Mouse (Mus musculus) heart, embryonic 11.5 days (tissue): ENCODE results near the gene Fbxw4. TPM values are rescaled to one million over a fixed set of nuclear protein-coding genes. Genes with fewer than 3 reads are reported as not detected.

Source experiments
- ATAC-seq: fragments of 200-750 bp; cut with Nextera tagmentation; replicated peaks from 2 replicates; pipeline ENCODE4 v1.8.0; 2017; ENCODE audit warnings: moderate library complexity; ENCODE audit not compliant: insufficient number of reproducible peaks, low FRiP score, low TSS enrichment
- H3K27ac ChIP-seq: fragments of 300-500 bp; sonication (generic); 2 replicates; pipeline ENCODE4 v1.5.1; 2014; ENCODE audit warnings: mild to moderate bottlenecking, low read depth, low read length
- H3K27me3 ChIP-seq: fragments of 300-500 bp; sonication (generic); 2 replicates; pipeline ENCODE4 v1.6.1; 2014; ENCODE audit warnings: mild to moderate bottlenecking, low read length, mixed read lengths; ENCODE audit not compliant: control insufficient read depth, insufficient read depth
- H3K36me3 ChIP-seq: fragments of 300-500 bp; sonication (generic); 2 replicates; pipeline ENCODE4 v1.6.1; 2014; ENCODE audit warnings: mild to moderate bottlenecking, low read length, moderate library complexity, mixed read lengths; ENCODE audit not compliant: control insufficient read depth, insufficient read depth
- H3K4me1 ChIP-seq: fragments of 300-500 bp; sonication (generic); 2 replicates; pipeline ENCODE4 v1.6.1; 2014; ENCODE audit warnings: low read length; ENCODE audit not compliant: control insufficient read depth, insufficient read depth
- H3K4me2 ChIP-seq: fragments of 300-500 bp; sonication (generic); 2 replicates; pipeline ENCODE4 v1.6.1; 2014; ENCODE audit warnings: mild to moderate bottlenecking, moderate library complexity
- H3K4me3 ChIP-seq: fragments of 300-500 bp; sonication (generic); 2 replicates; pipeline ENCODE4 v1.5.1; 2014; ENCODE audit warnings: low read depth, low read length
- H3K9ac ChIP-seq: fragments of 300-500 bp; sonication (generic); 2 replicates; pipeline ENCODE4 v1.6.1; 2014; ENCODE audit warnings: mild to moderate bottlenecking, low read depth, low read length, moderate library complexity
- H3K9me3 ChIP-seq: fragments of 300-500 bp; sonication (generic); replicated peaks from 2 replicates; pipeline ENCODE4 v1.6.1; 2016; ENCODE audit warnings: low read length; ENCODE audit not compliant: control insufficient read depth
- WGBS: fragments of 180-500 bp; shearing (Covaris S2); extraction: QIAGEN DNeasy Blood & Tissue Kit; methylation state at CpG from one replicate; pipeline ENCODE4 v1.1.7; 2014; ENCODE audit not compliant: insufficient replicate concordance; 5-methylcytosine and 5-hydroxymethylcytosine counted together
- polyA plus RNA-seq: library from polyadenylated mRNA; unstranded; fragments of >200 nt; fragmentation: Nextera tagmentation; extraction: Ambion mirVana; gene quantifications from 2 replicates; pipeline ENCODE4 v1.2.1, GENCODE M21; 2014

The Fbxw4 gene
- polyA plus RNA-seq, 1 experiment from 2014 or later, result 4.2 TPM

- Histone ChIP-seq H3K4me1 (peaks cover 7% of the 10 kb centered on the region), H3K36me3 (no peaks in the 10 kb centered on the region), H3K27ac (no peak overlapping the region), H3K9me3 (no peaks in the 10 kb centered on the region), H3K9ac (no peak overlapping the region), H3K27me3 (no peaks in the 10 kb centered on the region), H3K4me2 (no peak overlapping the region), H3K4me3 (no peak overlapping the region)
- 64% methylated on average over 12 of the region's 12 CpGs for WGBS
- no peak for ATAC-seq
These were observed 44.5 kb downstream of the Fbxw4 start for GRCm38 (mm10) chr19:45615415-45616213.

- no peak overlapping the region for H3K4me3 ChIP-seq
- no peak for ATAC-seq
- no peaks in the 10 kb centered on the region for H3K36me3 ChIP-seq
- no peak overlapping the region for H3K27ac ChIP-seq
- H3K4me2 ChIP-seq, result no peak overlapping the region
- peaks cover 8% of the 10 kb centered on the region for H3K4me1 ChIP-seq
- no peak overlapping the region for H3K9ac ChIP-seq
- no peaks in the 10 kb centered on the region for H3K27me3 ChIP-seq
- no peaks in the 10 kb centered on the region for H3K9me3 ChIP-seq
- 67% methylated on average over 3 of the region's 3 CpGs for WGBS
These were observed 45.2 kb downstream of the Fbxw4 start for GRCm38 (mm10) chr19:45614928-45615327.

- Histone ChIP-seq H3K4me3 (no peak overlapping the region), H3K27me3 (no peaks in the 10 kb centered on the region), H3K9me3 (no peaks in the 10 kb centered on the region), H3K27ac (no peak overlapping the region), H3K36me3 (no peaks in the 10 kb centered on the region), H3K4me1 (peaks cover 8% of the 10 kb centered on the region), H3K4me2 (no peak overlapping the region), H3K9ac (no peak overlapping the region)
- ATAC-seq, result no peak
- 67% methylated on average over 8 of the region's 8 CpGs for WGBS
These were observed 45.7 kb downstream of the Fbxw4 start for GRCm38 (mm10) chr19:45614375-45614774.

GRCm38 (mm10) chr19:45610823-45611222 is 49.3 kb downstream of the Fbxw4 start:
- H3K27me3 ChIP-seq, result no peaks in the 10 kb centered on the region
- H3K4me1 ChIP-seq, result peaks cover 8% of the 10 kb centered on the region
- no peak overlapping the region for H3K4me3 ChIP-seq
- H3K9me3 ChIP-seq, result no peaks in the 10 kb centered on the region
- WGBS, result 73% methylated on average over 5 of the region's 5 CpGs
- H3K27ac ChIP-seq, result no peak overlapping the region
- ATAC-seq, result no peak
- no peaks in the 10 kb centered on the region for H3K36me3 ChIP-seq
- H3K9ac ChIP-seq, result no peak overlapping the region
- H3K4me2 ChIP-seq, result no peak overlapping the region

- peaks cover 11% of the 10 kb centered on the region for H3K4me1 ChIP-seq
- no peaks in the 10 kb centered on the region for H3K36me3 ChIP-seq
These were observed 51.3 kb downstream of the Fbxw4 start for GRCm38 (mm10) chr19:45608648-45609339.

GRCm38 (mm10) chr19:45607479-45607878 is 52.6 kb downstream of the Fbxw4 start:
- no peak overlapping the region for H3K9ac ChIP-seq
- WGBS, result 50% methylated on average over 7 of the region's 7 CpGs

More at GRCm38 (mm10) chr19:45608648-45609339, 51.3 kb downstream of the Fbxw4 start:
- H3K9me3 ChIP-seq, result no peaks in the 10 kb centered on the region
- no peaks in the 10 kb centered on the region for H3K27me3 ChIP-seq
- no peak overlapping the region for H3K9ac ChIP-seq
- H3K27ac ChIP-seq, result no peak overlapping the region
- 82% methylated on average over 13 of the region's 13 CpGs for WGBS
- no peak for ATAC-seq
- H3K4me2 ChIP-seq, result no peak overlapping the region
- no peak overlapping the region for H3K4me3 ChIP-seq

GRCm38 (mm10) chr19:45606701-45607100 is 53.4 kb downstream of the Fbxw4 start:
- ATAC-seq, result no peak
- Histone ChIP-seq H3K4me1 (peaks cover 11% of the 10 kb centered on the region), H3K27me3 (no peaks in the 10 kb centered on the region), H3K9me3 (no peaks in the 10 kb centered on the region), H3K36me3 (no peaks in the 10 kb centered on the region), H3K9ac (no peak overlapping the region), H3K27ac (no peak overlapping the region), H3K4me2 (no peak overlapping the region), H3K4me3 (no peak overlapping the region)
- WGBS, result 92% methylated on average over 4 of the region's 4 CpGs

More at GRCm38 (mm10) chr19:45607479-45607878, 52.6 kb downstream of the Fbxw4 start:
- Histone ChIP-seq H3K4me3 (no peak overlapping the region), H3K4me2 (no peak overlapping the region), H3K36me3 (no peaks in the 10 kb centered on the region), H3K9me3 (no peaks in the 10 kb centered on the region), H3K4me1 (peaks cover 11% of the 10 kb centered on the region), H3K27me3 (no peaks in the 10 kb centered on the region), H3K27ac (no peak overlapping the region)
- ATAC-seq, result no peak

GRCm38 (mm10) chr19:45602606-45603005 is 57.5 kb downstream of the Fbxw4 start:
- H3K36me3 ChIP-seq, result 0 out of 2 replicates have a peak, but pooled peaks cover 3% of the 10 kb centered on the region
- H3K9me3 ChIP-seq, result no peaks in the 10 kb centered on the region
- no peak overlapping the region for H3K27ac ChIP-seq
- no peaks in the 10 kb centered on the region for H3K27me3 ChIP-seq
- no peak overlapping the region for H3K4me3 ChIP-seq
- 66% methylated on average over 5 of the region's 5 CpGs for WGBS
- no peak overlapping the region for H3K4me2 ChIP-seq
- no peak overlapping the region for H3K9ac ChIP-seq
- no peak for ATAC-seq
- peaks cover 8% of the 10 kb centered on the region; the same call in 1 of the 2 replicates for H3K4me1 ChIP-seq
